Comparison of ENCODE assay signal across 8 mouse cellular contexts in genomic region chr2:160729851-160730796, GRCm38 (mm10). TPM values are rescaled to one million over a fixed set of nuclear protein-coding genes. Genes with fewer than 3 reads are reported as not detected.
A peak's percentile ranks its signal among the peaks of the same experiment; 100 is the strongest.
DNase-seq lines count a peak whose midpoint lies in the region; ATAC-seq and TF ChIP-seq lines count a peak whose summit lies in the region.

No protein-coding gene starts in this region.

- no peaks in the 10 kb centered on the region for H3K36me3 ChIP-seq in spleen, adult 2 months (ENCODE audit: control insufficient read depth, insufficient read depth, low read length)
- peaks cover 7% of the 10 kb centered on the region; the same call in 1 of the 2 replicates for H3K36me3 ChIP-seq in heart, postnatal 0 days (replicated peaks; ENCODE audit: control insufficient read depth, insufficient read depth, low read length)
- H3K36me3 ChIP-seq in limb, embryonic 11.5 days (ENCODE audit: control insufficient read depth, insufficient read depth, low read length): no peaks in the 10 kb centered on the region; the same call in 1 of the 2 replicates

- no peak for DNase-seq in spleen, adult 2 months (ENCODE audit: low read depth in 1 of 2, low spot score in 2 of 2)
- no peak for DNase-seq in spleen, adult 18-20 months
- peak; percentile 44 to 50 for DNase-seq in cerebellum, postnatal 10 days
- peak; percentile 46 for DNase-seq in heart, postnatal 0 days (ENCODE audit: low spot score)
- no peak for DNase-seq in limb, embryonic 11.5 days (ENCODE audit: low spot score)
- DNase-seq in naive thymus-derived CD4-positive, alpha-beta T cell, adult 2 months (ENCODE audit: low read depth): peak; percentile 66
- DNase-seq in right cerebral cortex, adult 18-20 months: no peak
- DNase-seq in left cerebral cortex, adult 18-20 months (ENCODE audit: low spot score in 2 of 2): no peak

- H3K27ac ChIP-seq in spleen, adult 2 months (ENCODE audit: insufficient read depth, low read length): no peak overlapping the region
- H3K27ac ChIP-seq in heart, postnatal 0 days (ENCODE audit: low read depth): no peak overlapping the region
- no peak overlapping the region for H3K27ac ChIP-seq in limb, embryonic 11.5 days (replicated peaks; ENCODE audit: low read depth, low read length)

- 32% methylated on average over 17 of the region's 17 CpGs for WGBS in spleen, adult 2 months
- WGBS in heart, postnatal 0 days: 25% methylated on average over 17 of the region's 17 CpGs
- 33% methylated on average over 17 of the region's 17 CpGs for WGBS in limb, embryonic 11.5 days

- peaks cover 3% of the 10 kb centered on the region for H3K4me1 ChIP-seq in spleen, adult 2 months (ENCODE audit: control insufficient read depth, insufficient read depth, insufficient read length)
- peaks cover 32% of the 10 kb centered on the region for H3K4me1 ChIP-seq in heart, postnatal 0 days (ENCODE audit: control insufficient read depth, insufficient read depth)
- peaks cover 21% of the 10 kb centered on the region for H3K4me1 ChIP-seq in limb, embryonic 11.5 days (ENCODE audit: control insufficient read depth, insufficient read depth, low read length)

- H3K9ac ChIP-seq in heart, postnatal 0 days (replicated peaks; ENCODE audit: low read depth, low read length): peak overlapping the region; percentile 88
- H3K9ac ChIP-seq in limb, embryonic 11.5 days (ENCODE audit: low read length): peak overlapping the region; percentile 99

- H3K9me3 ChIP-seq in heart, postnatal 0 days (replicated peaks; ENCODE audit: control insufficient read depth, low read length): no peaks in the 10 kb centered on the region
- H3K9me3 ChIP-seq in limb, embryonic 11.5 days (ENCODE audit: control insufficient read depth, low read length): no peaks in the 10 kb centered on the region

- peak overlapping the region; percentile 91 for H3K4me2 ChIP-seq in heart, postnatal 0 days (ENCODE audit: low read depth, low read length)
- H3K4me2 ChIP-seq in limb, embryonic 11.5 days (ENCODE audit: low read depth, severe bottlenecking): peak overlapping the region; percentile 65

- TF ChIP-seq EP300 in heart, postnatal 0 days (IDR thresholded peaks at IDR 0.05; ENCODE audit: low read depth): no peak

- H3K4me3 ChIP-seq in spleen, adult 2 months (ENCODE audit: extremely low read depth, insufficient read depth, insufficient read length): no peak overlapping the region
- peak overlapping the region; percentile 81 for H3K4me3 ChIP-seq in heart, postnatal 0 days (ENCODE audit: low read depth, low read length)
- H3K4me3 ChIP-seq in limb, embryonic 11.5 days (ENCODE audit: low read depth, low read length): peak overlapping the region; percentile 85

- no peak for TF ChIP-seq POLR2A in spleen, adult 2 months (IDR thresholded peaks at IDR 0.05; ENCODE audit: low read depth, low read length)

- H3K27me3 ChIP-seq in spleen, adult 2 months (ENCODE audit: control insufficient read depth, insufficient read depth, low read length): no peaks in the 10 kb centered on the region
- no peaks in the 10 kb centered on the region for H3K27me3 ChIP-seq in heart, postnatal 0 days (ENCODE audit: control insufficient read depth, insufficient read depth, low read length)
- no peaks in the 10 kb centered on the region for H3K27me3 ChIP-seq in limb, embryonic 11.5 days (ENCODE audit: control insufficient read depth, insufficient read depth, low read length)

- no peak for ATAC-seq in heart, postnatal 0 days (ENCODE audit: insufficient read depth, low read depth)
- no peak for ATAC-seq in limb, embryonic 11.5 days (ENCODE audit: insufficient number of reproducible peaks, low FRiP score, low TSS enrichment, low read depth)

- TF ChIP-seq CTCF in spleen, adult 2 months (IDR thresholded peaks at IDR 0.05; ENCODE audit: extremely low read depth, insufficient read depth, insufficient read length, insufficient replicate concordance): peak; percentile 46; the same call in 1 of the 2 replicates
- peak; percentile 59 for TF ChIP-seq CTCF in heart, postnatal 0 days (IDR thresholded peaks at IDR 0.05; ENCODE audit: low read depth)

RNA-seq across cellular contexts. Expression of gene Plcg1, which starts 1.0 kb away (rescaled TPM):
- 40.6 and 53.7 TPM in 2 replicates for polyA plus RNA-seq in spleen, adult 2 months (2012; rRNA removed)
- 43.9 and 53.4 TPM in 2 replicates for total RNA-seq in heart, postnatal 0 days (2014; rRNA removed; ENCODE audit: low replicate concordance)
- 18.3 and 21.6 TPM in 2 replicates for polyA plus RNA-seq in heart, postnatal 0 days (2015; fragmentation: Nextera tagmentation; extraction: Ambion mirVana)
- polyA plus RNA-seq in limb, embryonic 11.5 days (2014; fragmentation: Nextera tagmentation; extraction: Ambion mirVana): 83.7 and 98.5 TPM in 2 replicates
- 100 to 1,000 TPM; 109 to 113 TPM for total RNA-seq in left cerebral cortex, adult 18-20 months (2021)

Comparison
In these comparisons a context has a peak if more than half of its experiments do, and no peak if none do; other contexts are left out.
1. DNase-seq: peak in cerebellum, postnatal 10 days (2 of 2), heart, postnatal 0 days (single experiment) and naive thymus-derived CD4-positive, alpha-beta T cell, adult 2 months (single experiment); none in spleen, adult 2 months (0 of 2), spleen, adult 18-20 months (0 of 2), limb, embryonic 11.5 days (single experiment), right cerebral cortex, adult 18-20 months (single experiment) and left cerebral cortex, adult 18-20 months (0 of 2).